Mouse (Mus musculus) neutrophil, adult 65 days (primary cell): Measurements from ENCODE around the gene Sdhd. TPM values are rescaled to one million over a fixed set of nuclear protein-coding genes. Genes with fewer than 3 reads are reported as not detected.

Source experiments
- total RNA-seq: library from RNA; stranded (reverse); gene quantifications from 2 replicates; pipeline ENCODE4 v1.2.4, GENCODE M21; 2023

The Sdhd gene
- total RNA-seq: 84.4 and 90.4 TPM in 2 replicates

GRCm38 (mm10) chr9:50603189-50603997, at the start of gene Sdhd, which contains the start of gene Timm8b:
TSS of gene Sdhd (minus strand) at chr9:50603812.
TSS of gene Timm8b (plus strand) at chr9:50603910.

DNA sequence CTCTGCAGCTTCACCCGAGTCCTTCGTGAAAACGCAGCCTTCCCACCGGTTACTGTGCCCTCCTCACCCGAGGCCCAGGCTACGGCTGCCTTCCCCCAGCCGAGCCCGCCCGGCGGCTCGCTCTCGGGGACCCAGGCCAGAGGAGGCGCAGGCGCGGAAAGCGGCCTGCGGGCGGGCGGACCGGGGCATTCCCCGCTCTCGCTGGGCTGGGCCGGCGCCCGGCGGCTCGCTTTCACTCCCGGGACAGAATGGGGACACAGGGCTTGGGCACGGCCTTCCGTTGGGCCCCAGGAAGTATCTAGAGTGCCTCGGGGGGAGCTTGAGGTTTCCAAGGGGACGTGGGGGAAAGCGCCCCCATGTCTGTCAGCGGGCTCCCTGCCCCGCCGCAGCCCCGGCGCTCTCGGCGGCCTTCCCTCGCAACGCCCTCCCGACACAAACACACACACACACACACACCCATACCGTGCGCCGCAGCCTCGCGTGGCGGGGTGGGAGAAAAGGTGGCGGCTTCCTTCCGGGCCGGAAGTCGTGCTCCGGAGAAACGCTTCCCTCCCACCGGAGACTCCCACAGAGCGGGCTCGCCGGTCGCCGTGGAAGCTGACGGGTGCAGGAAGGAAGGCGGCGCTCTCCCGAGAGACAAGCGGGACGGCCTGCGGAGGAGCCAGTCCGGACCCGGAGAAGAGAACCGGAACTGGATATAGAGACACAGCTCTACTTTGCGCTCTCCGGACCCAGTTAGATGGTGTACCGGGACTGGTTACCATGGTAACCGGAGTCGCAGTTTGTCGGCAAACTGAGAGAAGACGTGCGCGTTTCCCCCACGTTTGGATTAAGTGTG, 13.4 kb upstream of the Sdhd start, which contains the start of the genes Pih1d2 and Nkapd1:
Gene Pih1d2, plus strand, starts transcription at position 556 of the 838 bp plus-strand sequence.
Gene Nkapd1, minus strand, starts transcription at position 699 of the 838 bp plus-strand sequence.

DNA sequence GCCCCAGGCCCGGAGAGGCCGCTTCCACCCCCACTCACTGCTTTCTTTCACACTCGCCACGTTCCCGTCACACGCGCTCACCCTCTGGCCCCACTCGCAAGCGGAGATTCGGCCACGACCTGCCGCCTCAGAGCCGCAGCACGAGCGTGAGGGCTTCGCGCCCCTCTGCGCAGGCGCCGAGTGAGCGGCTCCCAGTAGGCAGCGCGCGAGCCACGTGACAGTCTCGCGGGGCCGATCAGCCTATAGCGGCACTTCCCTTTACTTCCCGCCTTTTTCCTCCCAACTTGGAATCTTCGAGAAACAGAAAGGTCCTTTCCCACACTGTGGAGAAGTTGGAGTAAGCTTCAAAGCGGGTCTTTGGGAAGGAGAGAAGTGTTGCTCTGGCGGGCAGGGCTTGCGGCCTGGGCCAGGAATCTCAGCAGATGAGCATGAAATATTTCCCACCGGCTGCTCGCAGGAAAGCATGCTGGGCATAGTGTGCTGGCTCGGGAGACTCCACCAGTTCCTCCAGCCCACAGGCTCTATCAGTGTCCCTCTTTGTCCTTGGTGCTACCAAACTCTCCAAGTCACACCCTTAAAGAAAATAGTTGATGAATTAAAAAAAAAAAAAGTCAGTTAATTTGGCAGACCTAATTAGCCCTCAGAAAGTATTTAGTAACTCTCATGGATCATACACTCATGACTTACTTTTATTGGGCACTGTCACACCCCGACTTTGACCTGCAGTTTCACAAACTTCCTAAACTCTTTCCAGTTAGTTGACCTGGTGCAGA, 42.3 kb downstream of the Sdhd start, which contains the start of gene Tex12:
Gene Tex12, minus strand, starts transcription at position 181 of the 773 bp plus-strand sequence.

DNA sequence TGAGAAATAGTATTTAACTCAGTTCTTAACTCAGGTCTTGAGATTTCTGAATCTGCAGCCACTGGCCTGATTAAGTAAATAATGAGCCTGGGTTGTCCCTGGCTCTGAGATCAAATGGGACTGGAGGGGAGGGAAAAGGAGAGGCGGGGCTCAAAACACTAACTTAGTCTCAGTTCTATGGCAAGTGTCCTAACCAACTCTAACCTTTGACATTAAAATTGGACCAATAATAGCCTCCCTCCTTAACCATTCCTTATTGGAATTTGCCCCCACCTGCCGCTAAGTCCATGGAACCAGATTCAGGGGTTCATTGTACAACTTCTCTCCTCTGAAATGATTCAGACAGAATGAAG, 48.5 kb downstream of the Sdhd start, which contains the start of gene Bco2:
Gene Bco2, minus strand, starts transcription at position 88 of the 353 bp plus-strand sequence.

DNA sequence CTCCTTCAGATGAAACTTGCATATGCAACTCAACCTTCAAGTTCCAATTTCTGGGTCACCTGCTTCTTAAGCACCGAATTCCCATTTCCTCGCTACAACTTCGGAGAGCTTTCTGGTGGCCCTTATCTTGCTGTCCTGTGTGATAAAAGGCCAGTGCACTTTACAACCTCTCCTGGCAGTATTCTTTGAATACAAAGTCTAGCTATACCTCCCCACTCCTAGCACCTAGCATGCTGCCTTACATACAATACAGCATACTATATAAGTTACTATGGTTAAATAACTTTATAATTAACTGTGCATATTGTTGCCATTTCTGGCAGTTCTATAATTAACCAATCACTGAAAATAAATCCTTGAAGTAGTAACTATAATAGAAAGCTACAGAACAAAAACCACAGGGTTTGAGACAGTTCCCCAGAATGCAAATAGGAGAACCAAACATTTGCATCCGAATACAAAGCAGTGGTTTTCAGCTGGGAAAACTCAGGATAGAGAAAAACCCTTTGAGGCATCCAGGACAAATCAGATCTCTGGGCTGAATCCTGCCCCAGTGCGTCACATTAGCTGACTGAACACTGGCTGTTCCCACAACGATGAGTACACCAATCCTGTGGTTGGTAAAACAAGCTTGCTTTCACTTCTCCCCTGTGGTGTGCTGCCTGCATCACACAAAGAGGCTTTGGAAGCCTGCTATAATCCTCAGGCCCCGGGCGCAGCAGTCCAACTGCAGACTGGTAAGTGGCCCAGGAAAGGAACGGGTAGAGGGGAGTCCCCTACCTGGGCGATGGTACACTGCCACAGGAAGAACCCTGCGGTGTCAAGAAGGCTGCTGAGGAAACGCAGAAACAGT, 49.1 kb downstream of the Sdhd start, which contains the start of gene Il18:
Gene Il18, plus strand, starts transcription at position 587 of the 853 bp plus-strand sequence.

Other genes starting within 250 kb of the Sdhd start
- gene Plet1, start 109.3 kb downstream of the Sdhd start, total RNA-seq: not detected in 2 replicates
- 31.1 and 34.3 TPM in 2 replicates for gene Pts, start 75.1 kb downstream of the Sdhd start, total RNA-seq
- 2.9 and 3.1 TPM in 2 replicates for gene Il18, start 49.0 kb downstream of the Sdhd start, total RNA-seq
- gene Bco2, start 48.6 kb downstream of the Sdhd start, total RNA-seq: 0.48 and 0.57 TPM in 2 replicates
- not detected in 2 replicates for gene Tex12, start 42.5 kb downstream of the Sdhd start, total RNA-seq
- gene Timm8b, start 98 bp upstream of the Sdhd start, total RNA-seq: 47.6 and 56.5 TPM in 2 replicates
- gene Pih1d2, start 13.5 kb upstream of the Sdhd start, total RNA-seq: 0.54 and 1.2 TPM in 2 replicates
- gene Nkapd1, start 13.7 kb upstream of the Sdhd start, total RNA-seq: 17.8 and 23.0 TPM in 2 replicates
- 13.4 and 15.6 TPM in 2 replicates for gene Dlat, start 56.0 kb upstream of the Sdhd start, total RNA-seq
- not detected in 2 replicates for gene Dixdc1, start 135.7 kb upstream of the Sdhd start, total RNA-seq
- not detected in 2 replicates for gene 2310030G06Rik, start 142.7 kb upstream of the Sdhd start, total RNA-seq
- 1.1 and 1.2 TPM in 2 replicates for gene Cryab, start 147.5 kb upstream of the Sdhd start, total RNA-seq
- gene Hspb2, start 148.5 kb upstream of the Sdhd start, total RNA-seq: not detected in 2 replicates
- gene Fdxacb1, start 164.4 kb upstream of the Sdhd start, total RNA-seq: 4.5 and 5.5 TPM in 2 replicates
- 8.3 and 10.0 TPM in 2 replicates for gene Alg9, start 171.2 kb upstream of the Sdhd start, total RNA-seq
- gene 1110032A03Rik, start 171.7 kb upstream of the Sdhd start, total RNA-seq: 6.8 and 7.7 TPM in 2 replicates
- gene Ppp2r1b, start 241.5 kb upstream of the Sdhd start, total RNA-seq: 20.5 and 31.3 TPM in 2 replicates